Mouse (Mus musculus) G1E-ER4 (cell line): ENCODE results near the gene Ptrh1. TPM values are rescaled to one million over a fixed set of nuclear protein-coding genes. Genes with fewer than 3 reads are reported as not detected.

ENCODE experiments used
- GATA1 ChIP-seq: IDR thresholded peaks from one replicate; pipeline ENCODE4 v1.8.0; 2012; ENCODE audit warnings: low read length, inconsistent platforms
- polyA plus RNA-seq: library from polyadenylated mRNA; stranded (reverse); fragments of >175 nt; gene quantifications from 2 replicates; pipeline ENCODE4 v1.2.3, GENCODE M21; 2012

Ptrh1 gene
- polyA plus RNA-seq, 1 experiment = 7.0 TPM

GRCm38 (mm10) chr2:32817589-32817988 is 42.0 kb downstream of the Ptrh1 start:
- no peak for TF ChIP-seq GATA1

- TF ChIP-seq GATA1 = no peak
These were observed 42.6 kb downstream of the Ptrh1 start for GRCm38 (mm10) chr2:32818208-32818607.

- no peak for TF ChIP-seq GATA1
These were observed 45.6 kb downstream of the Ptrh1 start for GRCm38 (mm10) chr2:32821041-32821802.

- no peak for TF ChIP-seq GATA1
These were observed 47.1 kb downstream of the Ptrh1 start for GRCm38 (mm10) chr2:32822643-32823042.

GRCm38 (mm10) chr2:32823153-32823552 is 47.6 kb downstream of the Ptrh1 start:
- TF ChIP-seq GATA1 = no peak

- no peak for TF ChIP-seq GATA1
These were observed 48.1 kb downstream of the Ptrh1 start for GRCm38 (mm10) chr2:32823579-32824154.

GRCm38 (mm10) chr2:32824181-32824580 is 48.6 kb downstream of the Ptrh1 start:
- TF ChIP-seq GATA1 = no peak

GRCm38 (mm10) chr2:32824778-32825177 is 49.2 kb downstream of the Ptrh1 start:
- no peak for TF ChIP-seq GATA1

GRCm38 (mm10) chr2:32825796-32826195 is 50.2 kb downstream of the Ptrh1 start:
- TF ChIP-seq GATA1 = no peak

Other genes with a start within 250 kb of the Ptrh1 start
- gene Fam102a, start 240.5 kb upstream of the Ptrh1 start, polyA plus RNA-seq = 11.4 and 12.0 TPM in 2 replicates
- 7.4 and 8.5 TPM in 2 replicates for gene Dpm2, start 204.9 kb upstream of the Ptrh1 start, polyA plus RNA-seq
- gene Pip5kl1, start 201.0 kb upstream of the Ptrh1 start, polyA plus RNA-seq = 0.36 TPM in 1 of 2 replicates, not detected in the other
- gene 9430097D07Rik, start 200.1 kb upstream of the Ptrh1 start, polyA plus RNA-seq = not detected in 2 replicates
- gene St6galnac4, start 188.7 kb upstream of the Ptrh1 start, polyA plus RNA-seq = 25.5 and 29.4 TPM in 2 replicates
- gene St6galnac6, start 176.1 kb upstream of the Ptrh1 start, polyA plus RNA-seq = 47.5 and 58.6 TPM in 2 replicates
- 0.63 and 0.94 TPM in 2 replicates for gene Ak1, start 154.0 kb upstream of the Ptrh1 start, polyA plus RNA-seq
- 0.31 and 0.61 TPM in 2 replicates for gene Eng, start 129.2 kb upstream of the Ptrh1 start, polyA plus RNA-seq
- 116 and 172 TPM in 2 replicates for gene Fpgs, start 71.6 kb upstream of the Ptrh1 start, polyA plus RNA-seq
- 76.1 and 131 TPM in 2 replicates for gene Cdk9, start 62.7 kb upstream of the Ptrh1 start, polyA plus RNA-seq
- gene Sh2d3c, start 54.7 kb upstream of the Ptrh1 start, polyA plus RNA-seq = not detected in 2 replicates
- gene 6330409D20Rik, start 34.8 kb upstream of the Ptrh1 start, polyA plus RNA-seq = not detected in 2 replicates
- gene Tor2a, start 18.6 kb upstream of the Ptrh1 start, polyA plus RNA-seq = 37.0 and 41.8 TPM in 2 replicates
- gene Ttc16, start 153 bp upstream of the Ptrh1 start, polyA plus RNA-seq = 0.02 TPM in 1 of 2 replicates, not detected in the other
- gene Cfap157, start 8.6 kb downstream of the Ptrh1 start, polyA plus RNA-seq = not detected in 2 replicates
- 2.3 and 2.6 TPM in 2 replicates for gene Stxbp1, start 71.5 kb downstream of the Ptrh1 start, polyA plus RNA-seq
- not detected in 2 replicates for gene Fam129b, start 100.3 kb downstream of the Ptrh1 start, polyA plus RNA-seq
- gene Rpl12, start 185.8 kb downstream of the Ptrh1 start, polyA plus RNA-seq = 2,198 and 2,455 TPM in 2 replicates
- 9.1 TPM in 2 replicates for gene Lrsam1, start 185.8 kb downstream of the Ptrh1 start, polyA plus RNA-seq
- 36.1 and 63.5 TPM in 2 replicates for gene Slc2a8, start 206.3 kb downstream of the Ptrh1 start, polyA plus RNA-seq